Mouse (Mus musculus): ENCODE results near the gene Traf3ip1. TPM values are rescaled to one million over a fixed set of nuclear protein-coding genes. Genes with fewer than 3 reads are reported as not detected.
"Not testable (repeated sequence)": the region's sequence is repeated elsewhere in the genome, so short reads cannot be mapped to it uniquely, and the experiment has no call there.

Traf3ip1 gene
- total RNA-seq, 2 experiments from 2014 or later = 15.5 to 15.8 TPM

DNA sequence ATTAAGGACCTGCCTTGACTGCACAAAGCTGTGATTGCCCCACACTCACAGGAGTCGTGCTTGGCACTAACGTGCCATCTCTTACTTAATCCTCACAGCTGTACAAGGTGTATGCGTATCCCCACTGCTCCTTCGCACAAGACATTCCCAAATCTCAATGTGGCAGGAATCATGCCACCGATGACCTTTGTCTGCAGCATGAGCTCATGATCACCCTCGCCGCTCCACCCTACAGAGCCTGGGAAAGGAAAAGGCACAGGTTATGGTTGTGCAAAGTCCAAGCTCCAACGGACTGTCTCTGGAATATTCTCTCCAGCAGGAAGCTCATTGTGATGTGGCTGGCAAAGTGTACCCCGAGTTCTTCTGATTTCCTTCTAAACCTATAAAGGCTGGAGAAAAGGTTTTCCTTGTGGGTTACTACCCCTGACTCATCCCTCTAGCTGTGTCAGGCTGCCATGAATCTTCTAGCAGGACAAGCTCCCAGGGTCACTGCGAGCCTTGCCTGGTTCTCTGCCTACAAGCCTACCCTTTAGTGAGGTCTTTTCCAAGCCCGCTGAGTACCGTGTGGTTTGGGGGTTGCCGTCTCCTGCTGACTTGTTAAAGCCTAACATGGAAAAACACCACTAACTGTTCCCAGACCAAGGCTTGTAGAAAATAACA is 31.0 kb upstream of the Traf3ip1 start:
- intact Hi-C loops (cut with DNase I) = no loop called here
- no peak for DNase-seq (ENCODE audit: low spot score in 2 of 2)

DNA sequence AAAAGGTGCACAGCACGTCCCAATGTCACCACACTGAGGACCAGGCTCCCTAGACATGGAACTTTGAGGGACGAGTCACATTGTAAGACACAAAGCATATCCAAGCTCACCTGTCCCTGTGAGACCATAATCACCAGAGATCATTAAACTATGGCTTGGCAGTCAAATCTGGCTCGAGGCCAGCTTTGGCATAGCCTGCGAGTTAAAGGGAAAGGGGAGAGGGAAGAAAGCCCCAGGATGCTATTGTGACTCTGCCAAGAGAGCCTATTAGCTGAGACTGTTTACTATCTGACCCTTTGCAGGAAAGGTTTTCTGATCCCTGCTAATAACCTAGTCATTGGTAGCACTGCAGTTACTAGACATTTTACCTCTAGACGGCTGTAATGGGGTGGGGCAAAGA is 30.0 kb upstream of the Traf3ip1 start:
- DNase-seq (ENCODE audit: low spot score in 2 of 2) = no peak
- intact Hi-C loops (cut with DNase I) = no loop called here

- intact Hi-C loops (cut with DNase I) = no loop called here
- no peak for DNase-seq (ENCODE audit: low spot score in 2 of 2)
These were observed 29.2 kb upstream of the Traf3ip1 start for GRCm38 (mm10) chr1:91465244-91465643.

DNA sequence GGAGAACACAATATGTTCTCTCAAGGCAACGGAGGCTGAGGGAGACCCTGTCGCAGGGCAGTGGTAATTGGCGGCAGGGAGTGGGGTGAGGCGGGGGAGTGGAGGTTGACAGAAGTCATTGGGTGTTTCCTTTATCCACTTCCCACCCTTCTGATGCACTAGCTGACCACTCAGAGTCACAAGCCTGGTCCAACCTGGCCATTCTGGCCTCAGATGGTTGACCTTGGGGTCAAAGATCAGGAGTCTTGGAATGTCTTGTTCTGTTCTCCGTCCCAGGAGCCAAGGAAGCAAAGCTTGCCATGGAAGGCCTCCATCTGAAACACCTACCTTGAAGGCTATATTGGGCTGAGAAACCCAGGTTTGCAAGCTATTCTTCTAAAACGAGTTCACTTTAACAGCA is 28.3 kb upstream of the Traf3ip1 start:
- intact Hi-C loops (cut with DNase I) = no loop called here
- DNase-seq (ENCODE audit: low spot score in 2 of 2) = no peak

DNA sequence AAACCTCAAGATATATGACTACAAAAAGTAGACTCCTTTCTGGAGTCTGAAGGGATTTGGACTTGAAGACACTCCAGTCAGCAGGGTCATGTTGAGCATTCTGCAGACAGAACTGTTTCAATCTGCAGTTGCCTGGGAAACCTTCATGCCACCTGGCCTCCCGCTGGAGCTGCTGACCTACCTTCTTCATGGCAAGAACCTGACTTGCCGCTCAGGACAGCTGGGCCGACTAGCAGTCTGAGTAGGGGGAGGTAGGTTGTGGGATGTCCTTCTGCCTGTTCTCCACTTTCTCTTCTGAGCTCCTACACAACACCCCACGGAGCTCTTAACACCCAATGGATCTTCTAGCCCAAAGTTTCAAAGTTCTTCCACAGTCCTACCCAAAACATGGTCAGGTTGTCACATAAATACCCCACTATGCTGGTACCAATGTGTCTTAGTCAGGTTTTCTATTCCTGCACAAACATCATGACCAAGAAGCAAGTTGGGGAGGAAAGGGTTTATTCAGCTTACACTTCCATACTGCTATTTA is 24.5 kb upstream of the Traf3ip1 start:
- intact Hi-C loops (cut with DNase I) = no loop called here
- DNase-seq (ENCODE audit: low spot score in 2 of 2) = no peak

DNA sequence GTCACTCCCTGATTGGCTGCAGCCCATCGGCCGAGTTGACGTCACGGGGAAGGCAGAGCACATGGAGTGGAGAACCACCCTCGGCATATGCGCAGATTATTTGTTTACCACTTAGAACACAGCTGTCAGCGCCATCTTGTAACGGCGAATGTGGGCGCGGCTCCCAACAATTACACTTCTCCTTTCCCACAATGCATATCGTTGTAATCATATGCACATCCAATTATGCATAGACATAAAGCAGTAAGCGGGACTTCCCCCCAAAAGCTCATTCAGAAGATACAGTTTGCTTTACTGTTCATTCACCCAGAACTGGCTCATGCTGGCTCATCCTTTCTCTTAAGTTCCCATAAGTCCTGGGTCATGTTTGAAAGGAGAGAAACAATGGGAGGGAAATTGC is 16.3 kb upstream of the Traf3ip1 start:
- DNase-seq (ENCODE audit: low spot score in 2 of 2); intact Hi-C loops (cut with DNase I): not testable (repeated sequence)

DNA sequence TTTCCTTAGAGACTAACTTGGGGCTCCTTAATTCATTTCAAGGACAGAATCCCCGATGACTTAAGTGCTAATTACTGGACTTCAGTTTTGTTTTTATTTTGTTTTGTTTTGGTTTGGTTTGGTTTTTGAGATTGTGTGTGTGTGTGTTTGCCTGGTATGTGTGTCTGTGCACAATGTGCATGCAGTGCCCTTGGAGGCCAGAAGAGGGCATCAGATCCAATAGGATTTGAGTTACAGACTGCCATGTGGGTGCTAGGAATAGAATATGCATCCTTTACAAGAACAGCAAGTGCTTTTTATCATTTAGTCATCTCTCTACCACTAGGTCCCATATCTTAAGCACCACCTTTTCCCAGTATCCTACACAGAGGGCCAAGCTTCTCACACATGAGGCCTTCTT is 15.5 kb upstream of the Traf3ip1 start:
- DNase-seq (ENCODE audit: low spot score in 2 of 2) = no peak
- intact Hi-C loops (cut with DNase I) = no loop called here

DNA sequence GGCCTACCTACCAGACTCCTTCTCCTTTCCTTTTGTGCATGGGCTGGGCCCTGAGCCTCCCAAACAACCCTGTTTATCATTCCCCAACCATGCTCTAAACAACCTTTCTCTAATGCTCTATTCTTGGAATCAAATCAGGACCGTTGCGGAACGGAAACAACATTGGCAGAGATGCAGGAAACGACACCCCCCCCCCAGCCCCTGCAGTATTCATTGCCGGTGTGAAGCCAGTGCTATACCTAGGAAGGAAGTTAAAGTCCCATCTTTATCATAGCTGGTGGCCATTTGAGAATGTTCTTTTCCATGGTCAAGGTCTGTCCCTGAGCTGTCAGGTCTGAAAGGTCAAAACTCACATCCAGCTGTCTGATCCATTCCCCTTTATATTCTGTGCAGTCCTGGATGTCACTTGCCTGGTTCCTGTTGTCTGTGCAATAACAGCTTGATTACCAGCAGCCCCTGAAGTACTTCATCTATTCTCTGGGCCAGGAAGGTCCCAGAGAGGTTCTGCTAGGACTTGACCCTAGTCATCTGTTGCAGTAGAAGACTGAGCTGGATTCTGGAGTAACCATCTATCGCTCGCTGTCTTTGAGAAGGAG is 11.7 kb upstream of the Traf3ip1 start:
- DNase-seq (ENCODE audit: low spot score in 2 of 2) = no peak
- intact Hi-C loops (cut with DNase I) = loop anchor here (1.0 to 5.0 kb wide), 2 partner anchors 54 to 555 kb away; no protein-coding TSS in a partner anchor

GRCm38 (mm10) chr1:91483304-91484010 is 11.0 kb upstream of the Traf3ip1 start:
- peak; percentile 61 to 80 for DNase-seq (ENCODE audit: low spot score in 2 of 2)
- intact Hi-C loops (cut with DNase I) = loop anchor here (1.0 to 5.0 kb wide), 2 partner anchors 55 to 556 kb away; no protein-coding TSS in a partner anchor

DNA sequence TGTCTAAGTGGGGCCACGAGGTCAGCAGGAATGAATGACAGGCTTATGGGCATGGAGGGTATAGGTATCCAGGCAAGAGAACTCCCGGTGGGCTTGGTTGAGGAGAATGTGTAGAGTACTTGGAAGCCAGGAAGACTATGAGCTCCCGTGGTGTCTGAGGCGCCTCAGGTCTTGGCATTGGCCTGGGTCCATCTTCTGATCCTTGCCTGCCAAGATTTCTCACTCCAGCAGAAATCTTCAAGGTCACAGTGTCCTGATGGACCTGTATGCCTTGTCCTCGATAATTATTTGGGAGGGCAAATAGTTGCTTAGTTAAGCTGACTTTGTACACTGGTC is 10.5 kb upstream of the Traf3ip1 start:
- intact Hi-C loops (cut with DNase I) = loop anchor here (5.0 kb wide), 1 partner anchor 557 kb away; no protein-coding TSS in a partner anchor
- no peak for DNase-seq (ENCODE audit: low spot score in 2 of 2)

DNA sequence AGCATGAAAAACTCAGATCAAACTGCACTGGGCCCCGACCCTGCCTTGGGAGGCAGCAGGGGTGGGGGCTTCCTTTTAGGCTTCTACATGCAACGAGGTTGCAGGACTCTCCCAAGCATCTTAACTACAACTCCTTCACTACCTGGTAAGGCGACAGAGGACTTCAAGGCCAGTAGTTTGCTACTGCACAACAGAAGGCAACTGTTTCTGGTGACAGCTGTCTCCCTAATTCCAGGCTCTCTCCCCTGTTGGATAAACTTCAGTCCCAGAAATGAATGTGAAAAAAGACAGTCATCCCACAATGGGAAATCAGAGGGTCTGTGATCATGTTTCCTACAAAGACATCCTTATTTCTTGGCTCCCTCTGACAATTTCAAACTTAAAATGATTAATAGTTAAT is 9.0 kb upstream of the Traf3ip1 start:
- DNase-seq (ENCODE audit: low spot score in 2 of 2) = no peak
- intact Hi-C loops (cut with DNase I) = no loop called here

GRCm38 (mm10) chr1:91486165-91486564 is 8.3 kb upstream of the Traf3ip1 start:
- intact Hi-C loops (cut with DNase I) = no loop called here
- no peak for DNase-seq (ENCODE audit: low spot score in 2 of 2)

DNA sequence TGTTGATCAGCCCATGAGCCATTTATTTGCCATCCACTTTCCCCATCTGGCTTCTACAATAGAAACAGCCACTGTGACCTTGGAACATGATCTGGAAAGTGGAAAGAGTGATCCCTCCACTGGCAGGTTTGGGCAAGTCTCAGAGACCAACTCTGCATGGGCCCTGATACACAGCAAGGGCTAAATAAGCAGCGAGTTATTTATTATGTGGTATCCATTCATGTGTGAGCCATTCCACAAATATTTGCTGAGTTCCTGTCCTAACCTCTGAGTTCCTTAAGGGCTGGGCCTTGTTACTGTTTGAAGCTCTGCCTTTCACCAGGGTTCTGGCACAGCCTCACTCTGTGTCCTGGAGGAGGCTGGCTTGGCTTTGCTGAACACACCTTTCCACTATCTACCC is 4.1 kb upstream of the Traf3ip1 start:
- intact Hi-C loops (cut with DNase I) = no loop called here
- no peak for DNase-seq (ENCODE audit: low spot score in 2 of 2)

- intact Hi-C loops (cut with DNase I) = no loop called here
- DNase-seq (ENCODE audit: low spot score in 2 of 2) = no peak
These were observed 1.7 kb upstream of the Traf3ip1 start for GRCm38 (mm10) chr1:91492740-91493139.

- DNase-seq (ENCODE audit: low spot score in 2 of 2) = peak in 1 of 2 experiments; percentile 6
- intact Hi-C loops (cut with DNase I) = no loop called here
These were observed 509 bp upstream of the Traf3ip1 start for GRCm38 (mm10) chr1:91493938-91494337.

DNA sequence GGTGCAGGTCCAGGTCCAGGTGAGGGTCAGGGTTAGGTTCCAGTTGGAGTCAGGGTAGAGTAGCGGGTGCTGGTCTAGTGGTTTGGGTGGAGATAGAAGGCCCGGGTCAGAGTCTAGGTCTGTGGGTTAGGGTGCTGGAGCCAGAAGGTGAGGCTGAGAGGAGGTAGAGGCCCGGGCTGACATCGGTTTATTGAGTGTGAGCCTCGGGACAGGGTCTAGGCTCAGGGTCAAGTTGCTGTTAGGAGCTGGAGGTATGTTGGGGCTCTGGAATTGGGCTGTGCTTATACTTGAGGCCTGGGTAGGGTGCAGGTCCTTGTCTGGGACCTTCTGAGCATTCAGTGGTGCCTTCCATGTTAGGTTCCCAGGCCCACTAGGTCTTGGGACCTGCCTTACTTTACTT is 874 bp downstream of the Traf3ip1 start:
- no peak for DNase-seq (ENCODE audit: low spot score in 2 of 2)
- intact Hi-C loops (cut with DNase I) = no loop called here

- no peak for DNase-seq (ENCODE audit: low spot score in 2 of 2)
- intact Hi-C loops (cut with DNase I) = no loop called here
These were observed 4.1 kb downstream of the Traf3ip1 start for GRCm38 (mm10) chr1:91498579-91498978.

DNA sequence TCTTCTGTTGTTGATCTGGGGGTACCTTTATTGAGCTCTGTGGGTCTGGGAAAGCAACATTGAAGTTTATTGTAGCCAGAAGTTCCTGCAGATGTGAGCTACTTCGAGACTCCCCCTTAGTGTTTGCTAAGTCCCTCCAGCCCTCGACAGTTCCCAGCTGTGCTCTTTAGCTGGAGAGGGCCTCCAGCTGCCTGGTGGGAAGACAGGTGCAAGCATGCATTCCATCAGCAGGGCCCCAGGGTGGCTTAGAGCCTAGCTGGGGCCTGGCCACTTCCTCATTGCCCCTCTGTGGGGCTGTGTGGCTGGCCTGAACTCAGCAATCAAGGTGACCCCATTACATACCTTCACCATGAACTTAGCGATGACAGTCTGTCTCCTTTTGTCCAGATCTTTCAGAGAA is 10.2 kb downstream of the Traf3ip1 start:
- intact Hi-C loops (cut with DNase I) = no loop called here

DNA sequence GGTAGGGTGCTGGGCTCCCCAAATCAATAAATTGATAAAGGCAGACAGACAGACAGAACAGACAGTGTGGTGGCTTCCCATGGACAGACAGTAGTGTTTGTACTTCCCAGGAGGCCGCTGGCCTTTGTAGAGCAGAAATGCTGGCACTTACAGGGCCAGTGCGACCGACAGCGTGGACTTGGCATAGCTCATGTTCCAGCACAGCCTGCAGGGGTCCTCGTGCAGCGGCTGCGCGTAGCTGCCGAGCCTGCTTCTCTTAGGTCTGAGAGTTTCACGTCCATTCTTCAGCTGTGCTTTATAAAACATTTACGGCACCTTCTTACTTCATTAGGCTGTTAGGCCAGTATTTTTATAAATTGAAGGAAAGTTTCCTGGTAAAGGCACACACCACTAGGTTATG is 20.5 kb downstream of the Traf3ip1 start:
- no peak for DNase-seq (ENCODE audit: low spot score in 2 of 2)
- intact Hi-C loops (cut with DNase I) = no loop called here

More for the DNA sequence above, 10.2 kb downstream of the Traf3ip1 start:
- DNase-seq (ENCODE audit: low spot score in 2 of 2) = no peak

DNA sequence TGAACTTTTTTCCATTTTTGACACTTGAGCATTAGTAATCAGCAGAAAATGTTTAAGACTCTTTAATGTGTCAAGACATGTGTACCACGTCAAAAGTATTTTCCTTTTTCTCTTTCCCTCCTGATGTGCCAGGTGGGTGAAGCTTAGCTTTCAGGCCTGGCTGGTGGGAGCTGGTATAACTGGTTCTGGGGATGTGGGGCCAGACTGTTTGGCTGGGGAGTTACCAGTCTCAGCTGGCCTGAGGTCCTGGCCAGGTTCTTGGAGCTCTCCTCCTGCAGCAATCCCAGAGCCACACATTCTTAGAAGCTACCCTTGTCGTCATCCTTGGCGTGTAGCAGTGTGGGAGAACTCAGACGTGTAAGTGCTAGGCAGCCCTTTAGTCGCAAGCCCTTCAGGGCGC is 21.2 kb downstream of the Traf3ip1 start:
- intact Hi-C loops (cut with DNase I) = no loop called here
- DNase-seq (ENCODE audit: low spot score in 2 of 2) = no peak

DNA sequence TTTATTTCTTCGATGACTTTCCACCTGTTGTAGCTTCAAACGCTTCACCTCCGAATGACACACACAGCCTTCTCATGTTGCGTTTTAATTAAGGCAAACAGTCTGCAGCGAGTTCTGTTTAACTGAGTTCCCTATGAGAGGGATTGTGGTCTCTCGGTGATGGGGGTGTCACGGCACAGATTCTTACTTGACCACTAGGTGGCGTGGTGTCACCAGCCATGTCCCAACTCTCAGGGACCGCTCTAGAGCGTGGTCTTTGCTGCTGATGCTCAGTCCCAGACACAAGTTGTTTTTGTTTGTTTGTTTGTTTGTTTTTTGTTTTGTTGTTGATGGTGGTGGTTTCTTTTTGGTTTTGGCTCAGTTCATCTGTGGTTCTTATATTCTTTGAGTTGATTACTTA is 29.3 kb downstream of the Traf3ip1 start:
- intact Hi-C loops (cut with DNase I) = loop anchor here (5.0 to 10.0 kb wide), 3 partner anchors 349 to 931 kb away; no protein-coding TSS in a partner anchor
- peak; percentile 65 to 67 for DNase-seq (ENCODE audit: low spot score in 2 of 2)
